In the genomic region with DNA sequence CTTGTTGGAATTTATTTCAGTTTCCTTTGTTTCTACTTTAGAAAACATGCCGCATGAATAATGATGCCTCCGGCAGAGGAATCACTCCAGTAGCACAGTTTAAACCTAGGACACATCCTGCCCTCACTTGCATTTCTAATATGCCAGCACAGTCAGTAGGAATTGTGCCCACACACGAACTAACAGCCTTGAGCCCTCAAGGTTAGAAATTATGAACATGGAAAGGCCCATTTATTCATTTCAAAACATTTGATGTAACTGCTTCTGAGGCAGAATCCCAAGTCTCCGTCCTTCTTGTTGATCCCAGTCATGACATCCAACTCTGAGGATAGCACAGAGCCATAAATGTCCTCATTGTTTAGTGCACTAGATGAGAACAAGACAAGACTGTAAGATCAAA, we compare ENCODE assay signal across 25 mouse cellular contexts. TPM values are rescaled to one million over a fixed set of nuclear protein-coding genes. Genes with fewer than 3 reads are reported as not detected.
DNase-seq lines count a peak whose midpoint lies in the region; ATAC-seq and TF ChIP-seq lines count a peak whose summit lies in the region.
"Had no signal": no experiment of that assay in that cellular context is flagged by ENCODE, and none has a peak within 500 bp of the region (broad histone marks: within the 10 kb centered on the region; RNA-seq: fewer than 3 reads in every experiment).

No protein-coding gene starts in this region.

- H3K9me3 ChIP-seq in hindbrain, embryonic 14.5 days (ENCODE audit: control insufficient read depth, low read length), result no peaks in the 10 kb centered on the region
- no peaks in the 10 kb centered on the region for H3K9me3 ChIP-seq in hindbrain, embryonic 10.5 days
- H3K9me3 ChIP-seq in midbrain, postnatal 0 days (ENCODE audit: low read length), result no peaks in the 10 kb centered on the region
- H3K9me3 ChIP-seq: embryonic facial prominence, embryonic 10.5 days; heart, embryonic 13.5 days; limb, embryonic 10.5 days had no signal

- H3K4me1 ChIP-seq in hindbrain, embryonic 14.5 days (replicated peaks; ENCODE audit: control insufficient read depth, insufficient read depth, low read length), result peaks cover 12% of the 10 kb centered on the region
- peaks cover 21% of the 10 kb centered on the region for H3K4me1 ChIP-seq in hindbrain, embryonic 10.5 days (replicated peaks)
- 0 out of 2 replicates have a peak, but pooled peaks cover 5% of the 10 kb centered on the region for H3K4me1 ChIP-seq in midbrain, postnatal 0 days (ENCODE audit: insufficient read depth, low read length)

- 61% methylated on average over 4 of the region's 4 CpGs for WGBS in hindbrain, embryonic 14.5 days
- 70% methylated on average over 4 of the region's 4 CpGs for WGBS in hindbrain, embryonic 10.5 days
- WGBS in midbrain, postnatal 0 days, result 54% methylated on average over 4 of the region's 4 CpGs

- H3K27me3 ChIP-seq in hindbrain, embryonic 14.5 days (ENCODE audit: control insufficient read depth, insufficient read depth, low read length), result no peaks in the 10 kb centered on the region; the same call in 1 of the 2 replicates
- peaks cover 56% of the 10 kb centered on the region for H3K27me3 ChIP-seq in hindbrain, embryonic 10.5 days (ENCODE audit: insufficient read depth, poor library complexity, severe bottlenecking)
- H3K27me3 ChIP-seq in midbrain, postnatal 0 days (ENCODE audit: insufficient read depth, low read length), result no peaks in the 10 kb centered on the region
- H3K27me3 ChIP-seq: CH12.LX had no signal

- no peak for ATAC-seq in hindbrain, embryonic 14.5 days (ENCODE audit: low FRiP score)
- no peak for ATAC-seq in midbrain, postnatal 0 days (ENCODE audit: low FRiP score)
- ATAC-seq: liver, postnatal 0 days had no signal

- no peak overlapping the region for H3K4me3 ChIP-seq in hindbrain, embryonic 14.5 days (replicated peaks; ENCODE audit: low read length)
- H3K4me3 ChIP-seq in hindbrain, embryonic 10.5 days, result no peak overlapping the region
- H3K4me3 ChIP-seq in midbrain, postnatal 0 days (ENCODE audit: low read depth, low read length), result no peak overlapping the region; the same call in 1 of the 2 replicates
- H3K4me3 ChIP-seq: embryonic facial prominence, embryonic 10.5 days; heart, embryonic 13.5 days; limb, embryonic 10.5 days had no signal

- TF ChIP-seq CTCF in midbrain, postnatal 0 days (IDR thresholded peaks at IDR 0.05), result no peak

- peak overlapping the region; percentile 98; the same call in 1 of the 2 replicates for H3K27ac ChIP-seq in hindbrain, embryonic 14.5 days
- no peak overlapping the region for H3K27ac ChIP-seq in hindbrain, embryonic 10.5 days
- H3K27ac ChIP-seq in midbrain, postnatal 0 days (ENCODE audit: low read depth, low read length), result peak overlapping the region; percentile 96
- H3K27ac ChIP-seq: embryonic facial prominence, embryonic 10.5 days; heart, embryonic 13.5 days; limb, embryonic 10.5 days had no signal

- DNase-seq in adrenal gland, postnatal 36 days, result peak; percentile 11 to 39
- DNase-seq in adrenal gland, postnatal 4 days (ENCODE audit: low spot score in 2 of 2), result no peak
- DNase-seq in hindbrain, embryonic 14.5 days (ENCODE audit: low spot score), result no peak
- DNase-seq in hindbrain, embryonic 10.5 days (ENCODE audit: low spot score), result no peak
- DNase-seq in gonadal fat pad, adult 2 months (ENCODE audit: low read depth), result peak; percentile 58
- no peak for DNase-seq in midbrain, postnatal 0 days (ENCODE audit: low spot score)
- no peak for DNase-seq in frontal cortex, postnatal 10 days (ENCODE audit: low spot score in 2 of 2)
- DNase-seq: cerebellum, adult 11 months; cerebellum, postnatal 25 days; gastrocnemius, postnatal 10 days; heart, adult 18-20 months; kidney, adult 8-10 months; kidney, postnatal 25 days; layer of hippocampus, adult 9-11 months; liver, postnatal 0 days; lung, postnatal 10 days; right cerebral cortex, postnatal 25 days; thymus, postnatal 4 days had no signal

- no peaks in the 10 kb centered on the region for H3K36me3 ChIP-seq in hindbrain, embryonic 14.5 days (replicated peaks; ENCODE audit: control insufficient read depth, insufficient read depth)
- no peaks in the 10 kb centered on the region for H3K36me3 ChIP-seq in hindbrain, embryonic 10.5 days
- no peaks in the 10 kb centered on the region for H3K36me3 ChIP-seq in midbrain, postnatal 0 days (ENCODE audit: insufficient read depth, low read length)
- H3K36me3 ChIP-seq: embryonic facial prominence, embryonic 10.5 days; heart, embryonic 13.5 days; limb, embryonic 10.5 days had no signal

- H3K9ac ChIP-seq in hindbrain, embryonic 14.5 days, result no peak overlapping the region; the same call in 1 of the 2 replicates
- H3K9ac ChIP-seq in midbrain, postnatal 0 days (replicated peaks; ENCODE audit: low read length, poor library complexity, severe bottlenecking), result no peak overlapping the region
- H3K9ac ChIP-seq: heart, embryonic 13.5 days; liver, postnatal 0 days had no signal

- H3K4me2 ChIP-seq in hindbrain, embryonic 14.5 days (replicated peaks), result peak overlapping the region; percentile 76; the same call in 1 of the 2 replicates
- H3K4me2 ChIP-seq in midbrain, postnatal 0 days (ENCODE audit: low read depth, low read length, poor library complexity, severe bottlenecking), result peak overlapping the region; percentile 64

RNA-seq across cellular contexts. Expression of a gene that starts 0.8 kb away (rescaled TPM):
- 1 to 10 TPM; 1.3 to 2.9 TPM for total RNA-seq in adrenal gland, postnatal 36 days (2021)
- 1 to 10 TPM; 9.0 to 9.4 TPM for total RNA-seq in adrenal gland, postnatal 4 days (2021)
- 137 and 150 TPM in 2 replicates for polyA plus RNA-seq in hindbrain, embryonic 14.5 days (2014; fragmentation: Nextera tagmentation; extraction: Ambion mirVana)
- 2.3 and 10.8 TPM in 2 replicates for polyA plus RNA-seq in hindbrain, embryonic 10.5 days (2016; fragmentation: Nextera tagmentation; extraction: Ambion mirVana)
- 0.76 and 1.1 TPM in 2 replicates for polyA plus RNA-seq in gonadal fat pad, adult 2 months (2012; rRNA removed)
- 300 and 376 TPM in 2 replicates for total RNA-seq in midbrain, postnatal 0 days (2014; rRNA removed)
- polyA plus RNA-seq in midbrain, postnatal 0 days (2015; fragmentation: Nextera tagmentation; extraction: Ambion mirVana), result 216 and 224 TPM in 2 replicates
- total RNA-seq: CH12.LX; MEL; neutrophil, adult 5-6 weeks had no signal
- polyA plus RNA-seq: liver, adult 2 months; liver, postnatal 0 days had no signal

Comparison
In these comparisons a context has a peak if more than half of its experiments do, and no peak if none do; other contexts are left out.
1. DNase-seq: peak in adrenal gland, postnatal 36 days (2 of 2) and gonadal fat pad, adult 2 months (single experiment); none in adrenal gland, postnatal 4 days (0 of 2), hindbrain, embryonic 14.5 days (single experiment), hindbrain, embryonic 10.5 days (single experiment), midbrain, postnatal 0 days (single experiment) and frontal cortex, postnatal 10 days (0 of 2).
2. RNA of a gene that starts 0.8 kb away (polyA plus RNA-seq): 216 to 224 TPM in midbrain, postnatal 0 days and 137 to 150 TPM in hindbrain, embryonic 14.5 days; 2.3 to 10.8 TPM in hindbrain, embryonic 10.5 days and 0.76 to 1.1 TPM in gonadal fat pad, adult 2 months; every median in the first group is over 10 times any median in the second.